Mouse (Mus musculus): Measurements from ENCODE around the gene Gm20807. TPM values are rescaled to one million over a fixed set of nuclear protein-coding genes. Genes with fewer than 3 reads are reported as not detected.
"Not testable (repeated sequence)": the region's sequence is repeated elsewhere in the genome, so short reads cannot be mapped to it uniquely, and the experiment has no call there.

Gm20807 gene
- total RNA-seq (2015) (not detected in 2 replicates), total RNA-seq (2017) (not detected in 2 replicates)

GRCm38 (mm10) chrY:13042591-13042990 lies at the start of gene Gm20807:
TSS of gene Gm20807 (plus strand) at chrY:13042891.
- not testable (repeated sequence) for ATAC-seq (ENCODE audit: poor library complexity, severe bottlenecking)

Other genes starting within 250 kb of the Gm20807 start
- gene Gm21891, start 90.6 kb downstream of the Gm20807 start, total RNA-seq (2015): not detected in 2 replicates
- not detected in 2 replicates for gene Gm21891, start 90.6 kb downstream of the Gm20807 start, total RNA-seq (2017)
- not detected in 2 replicates for gene Gm21425, start 119.1 kb downstream of the Gm20807 start, total RNA-seq (2015)
- gene Gm21425, start 119.1 kb downstream of the Gm20807 start, total RNA-seq (2017): not detected in 2 replicates
- not detected in 2 replicates for gene Gm21828, start 181.0 kb downstream of the Gm20807 start, total RNA-seq (2015)
- gene Gm21828, start 181.0 kb downstream of the Gm20807 start, total RNA-seq (2017): not detected in 2 replicates
- not detected in 2 replicates for gene Gm21440, start 209.5 kb downstream of the Gm20807 start, total RNA-seq (2015)
- not detected in 2 replicates for gene Gm21440, start 209.5 kb downstream of the Gm20807 start, total RNA-seq (2017)
- gene Gm21454, start 209.6 kb downstream of the Gm20807 start, total RNA-seq (2015): not detected in 2 replicates
- not detected in 2 replicates for gene Gm21454, start 209.6 kb downstream of the Gm20807 start, total RNA-seq (2017)

Measured in megakaryocyte, adult 5-6 weeks (primary cell).